Mouse (Mus musculus) left cerebral cortex, postnatal 25 days (tissue): ENCODE measurements at regions not wholly inside any gene's neighbourhood (a gene's known extent, or its start where the extent isn't known, plus 50 kb on each side); places are given as distances from the start of the nearest gene placed in this dataset.

ENCODE experiments used
- DNase-seq, 2 experiments: peaks; one replicate each; pipeline ENCODE4 v3.0.0; 2022; ENCODE audit warnings: low spot score in 2 of 2, mixed read lengths in 1 of 2
- intact Hi-C: fragments of 180-260 bp; cut with DNase I; formaldehyde crosslinking; loops from one replicate; pipeline ENCODE4 v1.15.1; 2025

GRCm38 (mm10) chr14:112465096-112465495, 790.2 kb downstream of the Slitrk5 start:
- peak; percentile 3 to 86 for DNase-seq
- intact Hi-C loops: loop anchor here (10.0 kb wide), 3 partner anchors 220 to 580 kb away; no protein-coding TSS in a partner anchor

GRCm38 (mm10) chr14:112466305-112466864, 791.5 kb downstream of the Slitrk5 start:
- peak in 1 of 2 experiments; percentile 74 for DNase-seq
- intact Hi-C loops: loop anchor here (10.0 kb wide), 3 partner anchors 218 to 582 kb away; no protein-coding TSS in a partner anchor

GRCm38 (mm10) chr14:112475541-112475940, 800.6 kb downstream of the Slitrk5 start:
- intact Hi-C loops: no loop called here
- DNase-seq: no peak
